Mouse (Mus musculus): ENCODE data around the gene Ociad1.

DNA sequence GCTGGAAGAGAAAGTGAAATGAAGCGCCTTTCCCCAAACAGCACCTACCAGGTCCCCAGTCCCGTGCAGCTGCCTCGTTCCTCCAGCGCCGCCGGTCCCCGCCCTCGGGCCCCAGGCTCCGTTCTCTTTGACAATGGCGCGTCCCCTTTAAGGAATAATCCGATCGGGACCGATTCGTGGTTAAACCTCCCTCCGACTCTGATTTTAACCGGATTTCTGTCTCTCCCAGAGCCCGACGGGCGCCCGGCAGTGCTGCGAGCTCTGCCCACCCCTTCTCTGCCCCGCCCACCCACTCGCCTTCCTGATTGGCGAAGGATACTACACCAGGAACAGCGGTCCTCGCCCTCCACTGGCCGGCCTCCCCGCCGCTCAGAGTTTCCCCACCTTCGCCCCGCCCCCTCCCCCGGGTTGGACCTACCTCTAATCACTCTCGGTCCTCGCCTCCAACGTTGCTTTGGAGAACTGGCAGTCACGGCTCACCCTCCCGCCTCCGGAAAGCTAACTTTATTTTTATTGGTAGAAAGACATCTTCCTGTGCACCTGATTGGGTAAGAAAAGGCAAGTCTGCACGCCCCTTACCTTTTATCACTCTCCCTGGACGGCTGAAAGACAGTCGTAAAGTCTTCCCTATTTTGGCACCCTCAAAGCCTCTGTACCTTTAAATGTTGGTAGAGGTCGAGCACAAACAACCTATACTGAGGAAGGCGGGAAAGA, 36.1 kb upstream of the Ociad1 start, which contains the start of gene Fryl:
- TF ChIP-seq CEBPB (IDR thresholded peaks at IDR 0.05; ENCODE audit: insufficient read depth, poor library complexity, severe bottlenecking) (no peak), POLR2A (IDR thresholded peaks at IDR 0.05; ENCODE audit: insufficient read length, low read depth) (peak; percentile 13), TCF12 (IDR thresholded peaks at IDR 0.05; ENCODE audit: insufficient read depth, poor library complexity, severe bottlenecking) (no peak), MYOG (IDR thresholded peaks at IDR 0.05; ENCODE audit: control insufficient read depth in 1 of 3, insufficient read depth in 1 of 3, insufficient read length in 2 of 3, low read depth in 2 of 3) (no peak), MAX (IDR thresholded peaks at IDR 0.05; ENCODE audit: low read depth) (no peak), E2F4 (IDR thresholded peaks at IDR 0.05; ENCODE audit: insufficient read depth) (no peak), MYOD1 (IDR thresholded peaks at IDR 0.05; ENCODE audit: control insufficient read depth in 1 of 3, insufficient read length in 2 of 3, low read depth in 2 of 3) (no peak), USF1 (IDR thresholded peaks at IDR 0.05; ENCODE audit: low read depth) (no peak), POLR2AphosphoS2 (IDR thresholded peaks at IDR 0.05; ENCODE audit: insufficient read length, low read depth) (no peak), TCF3 (IDR thresholded peaks at IDR 0.05; ENCODE audit: insufficient read length, low read depth) (no peak), REST (IDR thresholded peaks at IDR 0.05; ENCODE audit: insufficient read depth, insufficient read length) (no peak)
